Mouse (Mus musculus) heart, adult 2 months (tissue): Measurements from ENCODE around the gene Ptch1.

ENCODE experiments used
- CTCF ChIP-seq: fragments of 200-600 bp; IDR thresholded peaks from 2 replicates; pipeline ENCODE4 v1.8.1; 2022; ENCODE audit warnings: antibody characterized with exemption, mild to moderate bottlenecking, moderate library complexity
- EP300 ChIP-seq: fragments of 200-500 bp; IDR thresholded peaks from 2 replicates; pipeline ENCODE4 v1.6.1; 2011; ENCODE audit warnings: low read depth, low read length, control low read depth; ENCODE audit not compliant: insufficient read depth
- POLR2A ChIP-seq: fragments of 200-500 bp; IDR thresholded peaks from 2 replicates; pipeline ENCODE4 v1.6.1; 2011; ENCODE audit warnings: mild to moderate bottlenecking, low read depth, low read length, control low read depth; ENCODE audit not compliant: insufficient read depth

DNA sequence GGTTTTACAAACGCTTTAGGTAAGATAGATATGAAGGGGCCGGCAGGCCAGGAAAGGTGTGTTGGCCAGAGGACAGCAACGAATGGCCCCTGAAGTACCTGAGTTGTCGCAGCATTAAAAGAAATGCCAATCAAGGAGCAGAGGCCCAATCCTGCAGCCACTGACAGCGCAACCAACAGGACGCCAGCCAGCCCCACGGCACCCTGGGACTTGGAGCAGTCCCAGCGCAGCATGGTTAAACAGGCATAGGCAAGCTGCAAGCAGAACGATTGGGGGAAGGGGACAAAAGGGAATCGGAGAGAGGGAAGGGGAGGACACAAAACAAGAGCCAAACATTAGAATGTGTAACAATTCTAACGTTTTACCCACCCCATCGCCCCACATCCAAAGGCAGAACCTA is 32.8 kb downstream of the Ptch1 start:
- TF ChIP-seq CTCF: no peak
- TF ChIP-seq POLR2A: no peak
- TF ChIP-seq EP300: no peak
